Mouse (Mus musculus) liver, postnatal 0 days (tissue): Measurements from ENCODE around the gene Knop1.

Source experiments
- CTCF ChIP-seq: sonication (generic); IDR thresholded peaks from 2 replicates; pipeline ENCODE4 v1.5.1; 2016; ENCODE audit warnings: antibody characterized with exemption, low read depth
- EP300 ChIP-seq: IDR thresholded peaks from 2 replicates; pipeline ENCODE4 v1.6.1; 2016; ENCODE audit warnings: antibody characterized with exemption, low read depth, mild to moderate bottlenecking

- no peak for TF ChIP-seq EP300
- no peak for TF ChIP-seq CTCF
Measured at GRCm38 (mm10) chr7:118854606-118855005, 1.4 kb downstream of the Knop1 start.
